Mouse (Mus musculus) frontal cortex, postnatal 14 days (tissue): Measurements from ENCODE around the gene Ltc4s.
A peak's percentile ranks its signal among the peaks of the same experiment; 100 is the strongest.

Source experiments
- DNase-seq, 2 experiments: peaks; one replicate each; pipeline ENCODE4 v3.0.0; 2022; ENCODE audit warnings: low spot score in 2 of 2

The Ltc4s gene

DNA sequence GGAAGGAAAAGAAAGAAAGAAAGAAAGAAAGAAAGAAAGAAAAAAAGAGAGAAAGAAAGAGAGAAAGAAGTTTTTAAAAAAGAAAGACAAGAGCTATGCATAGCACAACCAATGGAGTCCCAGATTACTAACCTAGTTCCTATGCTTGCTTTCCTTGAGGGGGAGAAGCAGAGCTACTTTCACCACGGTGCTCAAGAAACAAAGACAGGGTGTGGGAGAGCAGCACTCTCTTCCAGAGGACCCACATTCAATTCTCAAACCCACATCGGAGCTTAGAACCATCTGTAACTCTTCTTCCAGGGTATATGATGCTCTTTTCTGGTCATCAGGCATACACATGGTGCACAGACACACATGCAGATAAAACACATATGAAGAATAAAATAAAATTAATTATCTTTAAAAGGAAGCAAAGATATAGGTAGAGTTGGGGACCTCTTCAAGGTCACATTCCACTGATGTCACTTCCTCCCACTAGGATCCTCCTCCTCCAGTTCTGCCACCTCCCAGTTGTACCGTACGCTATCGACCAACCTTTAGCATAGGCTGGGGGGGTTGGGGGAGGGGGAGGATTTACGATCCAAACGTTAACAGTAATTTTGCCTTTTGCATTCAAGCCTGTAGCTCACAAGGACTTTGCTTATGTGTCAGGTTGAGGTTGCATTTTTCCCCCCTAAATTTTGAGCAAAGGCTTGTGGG lies 10.2 kb upstream of the Ltc4s start:
- DNase-seq, result no peak

- no peak for DNase-seq
Observed at GRCm38 (mm10) chr11:50245269-50245668, 6.9 kb upstream of the Ltc4s start.

GRCm38 (mm10) chr11:50243926-50244325 lies 5.5 kb upstream of the Ltc4s start:
- DNase-seq, result no peak

GRCm38 (mm10) chr11:50240235-50240911 lies 2.0 kb upstream of the Ltc4s start:
- no peak for DNase-seq

DNA sequence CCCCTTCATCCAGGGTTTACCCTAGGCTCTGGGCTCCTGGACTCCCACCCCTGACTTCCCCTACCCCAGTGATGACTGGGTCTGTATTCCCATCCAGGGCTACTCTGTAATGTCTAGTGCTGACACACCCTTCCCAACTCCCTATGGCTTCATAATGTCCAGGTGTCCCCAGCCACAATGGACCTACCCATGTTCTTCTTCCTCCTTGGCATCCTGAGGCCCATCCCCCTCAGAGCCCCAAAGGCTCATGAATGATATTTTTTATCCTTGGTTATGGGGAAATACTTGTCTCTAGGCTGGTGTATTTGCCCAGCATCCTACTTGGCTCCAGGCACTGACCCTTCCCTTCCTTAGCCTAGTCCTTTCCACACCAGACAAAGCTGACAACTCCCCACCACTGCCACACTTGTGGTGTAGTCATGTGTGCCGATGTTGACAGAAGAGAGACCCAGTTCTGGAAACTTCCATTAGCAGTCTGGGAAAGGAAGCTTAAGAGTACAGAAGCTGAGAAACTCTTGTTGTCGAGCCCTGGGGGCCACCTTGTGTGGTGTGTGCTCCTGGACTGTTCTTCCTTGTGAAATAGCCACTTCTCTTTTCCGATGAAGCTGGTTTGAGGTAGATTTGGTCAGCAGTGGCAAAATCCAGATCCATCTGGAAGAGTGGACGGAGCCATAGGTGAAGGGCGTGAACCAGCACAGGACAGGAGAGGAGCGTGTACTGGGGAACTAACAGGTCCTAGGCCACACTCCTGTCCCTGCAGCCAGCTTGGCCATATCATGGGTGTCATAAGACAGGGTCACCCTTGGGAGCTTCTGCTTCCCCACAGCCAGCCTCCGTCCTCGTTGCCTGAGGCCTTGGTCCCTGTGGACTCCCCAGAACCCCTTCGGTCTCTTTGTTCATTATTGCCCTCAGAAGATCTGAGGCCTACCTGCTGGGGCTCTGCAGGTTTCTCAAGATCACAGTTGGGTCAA lies 690 bp upstream of the Ltc4s start:
- no peak for DNase-seq

DNA sequence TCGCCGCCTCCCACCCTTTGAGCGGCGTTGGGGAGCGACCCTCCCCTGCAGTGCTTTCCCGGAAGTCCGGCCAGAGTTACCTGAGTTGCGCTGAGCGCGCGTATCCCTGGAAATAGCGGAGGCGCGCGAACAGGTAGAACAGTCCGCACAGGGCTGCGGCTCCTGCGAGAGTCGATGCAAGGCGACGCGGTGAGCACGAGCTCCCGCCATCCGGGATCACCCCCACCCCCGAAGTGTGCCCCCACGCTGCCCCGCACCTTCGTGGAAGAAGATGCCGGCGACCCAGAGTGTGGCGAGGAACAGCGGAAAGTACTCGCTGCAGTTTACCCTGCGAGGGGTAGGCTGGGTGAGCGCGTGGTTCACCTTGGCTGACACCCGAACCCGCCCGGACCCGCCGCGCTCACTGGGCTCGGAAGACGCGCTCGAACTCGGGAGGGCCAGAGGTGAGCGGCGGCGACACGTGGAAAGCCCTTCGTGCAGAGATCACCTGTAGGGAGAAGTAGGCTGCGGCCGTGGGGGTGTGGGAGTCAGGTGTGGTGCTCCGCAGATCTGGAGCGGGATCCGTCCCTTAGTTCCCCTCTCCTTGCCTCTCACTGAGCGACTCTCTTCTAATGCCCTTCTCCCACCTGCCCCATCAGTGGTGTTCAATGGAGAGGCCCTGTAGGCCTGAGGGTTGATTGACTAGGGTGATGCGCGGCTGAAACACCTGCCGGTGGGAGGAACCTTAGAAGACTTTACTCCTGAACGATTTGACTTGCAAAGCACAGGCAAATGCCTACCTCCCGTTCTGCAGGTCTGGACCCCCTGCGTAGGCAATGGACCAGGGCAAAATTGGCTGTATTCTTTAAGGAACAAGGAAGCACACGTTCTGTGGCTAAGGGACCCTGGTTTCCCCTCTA lies 1.2 kb downstream of the Ltc4s start:
- DNase-seq, result no peak

DNA sequence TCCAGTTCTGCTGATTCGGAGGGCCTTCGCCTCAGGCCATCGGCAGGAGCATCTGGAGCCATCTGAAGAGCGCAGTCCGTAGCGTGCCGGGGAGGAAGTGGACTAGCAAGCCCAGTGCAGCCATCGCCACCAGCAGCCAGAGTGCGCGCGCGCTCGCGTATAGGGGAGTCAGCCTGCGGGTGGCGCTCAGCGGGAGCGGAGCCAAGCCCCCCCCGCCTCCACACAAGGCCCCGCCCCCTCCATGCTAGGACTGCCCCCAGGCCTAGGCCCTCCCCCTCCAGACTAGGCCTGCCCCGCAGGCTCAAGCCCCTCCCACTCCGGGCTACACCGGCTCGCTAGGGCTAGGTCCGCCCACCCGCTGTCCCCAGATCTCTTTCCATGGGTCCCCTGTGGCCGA lies 1.9 kb downstream of the Ltc4s start:
- DNase-seq, result peak; percentile 68

DNA sequence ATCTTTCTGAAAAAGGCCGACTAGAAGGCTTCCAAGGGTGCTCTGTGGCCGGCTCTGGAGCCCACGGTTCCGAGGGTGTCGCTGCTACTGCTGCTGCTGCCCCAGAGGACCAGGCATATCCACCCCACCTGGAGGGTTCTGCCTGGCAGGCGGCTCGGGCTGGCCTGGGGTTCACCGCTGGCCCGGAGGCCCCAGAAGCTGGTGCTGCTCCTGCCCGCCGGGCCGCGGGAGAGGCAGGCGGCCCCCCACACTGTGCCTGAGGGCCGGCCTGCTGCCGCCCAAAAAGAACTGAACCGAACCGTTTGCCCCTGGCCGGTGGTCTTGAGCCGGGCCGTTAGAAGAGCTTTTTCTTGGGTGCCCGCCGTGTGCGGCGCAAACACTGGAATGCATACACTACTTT lies 3.8 kb downstream of the Ltc4s start:
- DNase-seq, result no peak

DNA sequence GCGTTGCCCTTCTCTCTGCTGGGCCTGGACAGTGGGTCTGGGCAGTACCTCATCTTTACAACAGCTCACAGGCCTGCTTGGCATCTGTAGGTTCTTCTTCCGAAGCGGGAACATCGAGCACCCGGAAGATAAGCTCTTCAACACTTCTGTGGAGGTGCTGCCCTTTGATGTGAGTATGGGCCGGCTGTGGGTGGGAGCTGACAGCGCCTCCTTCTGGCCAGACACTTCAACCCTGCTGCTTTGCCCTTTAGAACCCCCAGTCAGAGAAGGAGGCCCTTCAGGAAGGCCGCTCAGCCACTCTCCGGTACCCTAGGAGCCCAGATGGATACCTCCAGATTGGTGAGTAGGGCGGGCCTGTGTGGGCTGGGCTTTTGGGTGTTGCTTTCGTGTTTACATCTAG lies 4.4 kb downstream of the Ltc4s start:
- no peak for DNase-seq

- no peak for DNase-seq
Observed at GRCm38 (mm10) chr11:50233022-50233421, 5.4 kb downstream of the Ltc4s start.

DNA sequence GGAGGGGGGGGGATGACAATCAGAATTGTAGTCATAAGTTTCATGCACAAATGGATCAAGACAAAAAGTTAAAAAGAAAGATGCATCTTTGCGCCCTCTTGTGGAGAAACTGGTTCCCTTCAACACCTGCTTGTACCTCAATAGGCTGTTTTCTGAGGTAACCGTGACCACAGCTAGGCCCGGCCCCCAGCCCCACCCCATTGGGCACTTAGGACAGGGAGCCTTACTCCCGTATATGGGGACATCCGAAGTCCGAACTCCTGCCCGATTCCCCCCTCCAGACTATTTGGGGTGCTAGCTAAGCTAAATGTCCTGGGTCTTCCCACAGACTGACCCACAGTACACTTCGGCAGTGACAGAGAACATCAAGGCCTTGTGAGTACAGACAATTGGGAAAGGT lies 7.0 kb downstream of the Ltc4s start:
- DNase-seq, result no peak

DNA sequence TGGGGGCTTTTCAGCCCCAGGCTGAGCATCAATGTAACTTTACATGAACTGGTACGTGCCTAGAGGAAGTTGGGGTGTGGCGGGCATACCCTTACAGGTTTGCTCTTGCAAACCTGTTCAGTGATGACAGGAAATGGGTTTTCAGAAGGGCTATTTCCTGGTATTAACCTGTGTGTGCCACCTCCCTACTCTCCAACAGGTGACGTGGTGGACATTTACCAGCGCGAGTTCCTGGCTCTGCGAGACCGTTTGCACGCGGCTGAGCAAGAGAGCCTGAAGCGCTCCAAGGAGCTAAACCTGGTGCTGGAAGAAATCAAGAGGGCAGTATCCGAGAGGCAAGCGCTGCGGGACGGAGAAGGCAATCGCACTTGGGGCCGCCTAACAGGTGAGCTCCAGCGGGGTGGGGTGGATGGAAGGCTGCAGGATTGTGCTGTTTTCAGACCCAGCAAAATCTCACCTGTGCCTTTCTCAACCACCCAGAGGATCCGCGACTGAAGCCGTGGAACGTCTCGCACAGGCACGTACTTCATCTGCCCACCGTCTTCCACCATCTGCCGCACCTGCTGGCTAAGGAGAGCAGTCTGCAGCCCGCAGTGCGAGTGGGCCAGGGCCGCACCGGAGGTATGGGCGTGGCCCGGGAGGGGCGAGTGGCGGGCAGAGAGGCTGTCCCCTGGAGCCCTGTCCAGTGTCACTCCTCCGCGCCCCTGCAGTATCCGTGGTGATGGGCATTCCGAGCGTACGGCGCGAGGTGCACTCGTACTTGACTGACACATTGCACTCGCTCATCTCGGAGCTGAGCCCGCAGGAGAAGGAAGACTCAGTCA lies 7.7 kb downstream of the Ltc4s start:
- no peak for DNase-seq

DNA sequence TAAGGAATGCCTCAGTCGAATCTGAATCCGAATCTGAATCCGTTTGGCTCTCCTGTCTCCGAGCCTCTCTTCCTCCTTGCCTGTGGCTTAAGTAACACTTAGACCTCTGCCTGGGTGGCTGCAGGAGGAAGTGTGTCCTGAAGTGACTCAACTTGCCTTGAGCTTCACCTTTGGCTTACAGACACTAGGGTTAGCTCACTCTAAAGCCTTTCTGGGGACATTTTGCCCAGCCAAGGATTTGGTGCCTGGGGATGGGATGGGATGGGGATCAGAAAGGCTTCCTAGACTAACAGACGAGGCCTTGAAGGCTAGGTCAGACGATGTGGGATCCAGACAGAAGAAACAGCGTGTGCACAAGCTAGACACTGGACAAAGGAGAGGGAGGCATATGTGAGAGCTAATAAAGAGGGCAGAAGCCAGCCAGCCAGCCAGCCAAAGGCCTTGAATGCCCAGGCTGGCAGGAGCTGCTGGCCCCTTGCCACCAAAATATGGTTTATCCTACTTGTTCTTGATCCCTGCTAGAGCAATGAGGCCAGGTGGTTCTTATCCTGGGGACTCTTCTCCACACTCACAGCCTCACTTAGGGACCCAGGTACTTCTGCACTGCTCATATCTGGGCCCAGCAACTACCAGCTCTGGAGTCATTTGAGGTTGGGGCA lies 9.0 kb downstream of the Ltc4s start:
- no peak for DNase-seq

DNA sequence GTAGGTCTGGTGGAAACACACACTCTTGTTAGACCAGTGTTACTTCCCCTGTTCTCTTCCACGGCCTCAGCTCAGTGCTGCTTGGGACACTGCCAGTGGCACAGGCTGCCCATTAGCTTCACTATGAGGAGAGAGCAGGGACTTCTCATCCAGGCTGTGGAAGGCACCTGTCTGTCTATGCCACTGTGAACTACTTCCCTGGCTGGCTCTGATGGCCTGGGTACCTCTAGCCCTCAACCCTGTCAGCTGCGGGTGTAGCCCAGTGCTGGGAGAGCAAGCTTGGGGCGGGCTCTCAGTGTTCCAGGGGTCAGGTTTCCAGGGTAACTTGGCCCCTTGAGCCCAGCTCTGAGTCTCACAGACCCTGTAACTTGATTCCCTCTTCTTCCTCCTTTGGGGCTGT lies 9.6 kb downstream of the Ltc4s start:
- DNase-seq, result no peak

GRCm38 (mm10) chr11:50227736-50228135 lies 10.7 kb downstream of the Ltc4s start:
- peak in 1 of 2 experiments; percentile 5 for DNase-seq

- peak in 1 of 2 experiments; percentile 4 for DNase-seq
Observed at GRCm38 (mm10) chr11:50227226-50227625, 11.2 kb downstream of the Ltc4s start.

- DNase-seq, result peak in 1 of 2 experiments; percentile 12
Observed at GRCm38 (mm10) chr11:50226406-50226805, 12.0 kb downstream of the Ltc4s start.

GRCm38 (mm10) chr11:50225611-50226378 lies 12.6 kb downstream of the Ltc4s start:
- DNase-seq, result no peak
